Mouse (Mus musculus) thymus, postnatal 0 days (tissue): ENCODE measurements around the gene Clec4d. TPM values are rescaled to one million over a fixed set of nuclear protein-coding genes. Genes with fewer than 3 reads are reported as not detected.

Experiments
- DNase-seq: peaks from one replicate; pipeline ENCODE4 v3.0.0-alpha.2; 2015; ENCODE audit warnings: low spot score
- polyA plus RNA-seq: library from polyadenylated mRNA; unstranded; fragments of >200 nt; fragmentation: Nextera tagmentation; extraction: Ambion mirVana; gene quantifications from 2 replicates; pipeline ENCODE4 v1.2.1, GENCODE M21; 2015

The Clec4d gene
- polyA plus RNA-seq, 1 experiment from 2014 or later: 1.6 TPM

- no peak for DNase-seq
These were observed 46.1 kb downstream of the Clec4d start, which contains the start of gene Vmn2r19 for GRCm38 (mm10) chr6:123308033-123308432. Gene Vmn2r19 (plus strand): TSS chr6:123308333.

Other genes starting within 250 kb of the Clec4d start
- 0.38 and 0.72 TPM in 2 replicates for gene Clec4b1, start 212.1 kb upstream of the Clec4d start, polyA plus RNA-seq
- 8.8 and 9.5 TPM in 2 replicates for gene Clec4a2, start 155.7 kb upstream of the Clec4d start, polyA plus RNA-seq
- 0.12 and 0.18 TPM in 2 replicates for gene Clec4b2, start 89.2 kb upstream of the Clec4d start, polyA plus RNA-seq
- 39.2 and 42.2 TPM in 2 replicates for gene Clec4n, start 32.3 kb upstream of the Clec4d start, polyA plus RNA-seq
- 0.43 and 0.49 TPM in 2 replicates for gene Clec4e, start 27.8 kb downstream of the Clec4d start, polyA plus RNA-seq
- gene Vmn2r19, start 46.2 kb downstream of the Clec4d start, polyA plus RNA-seq: not detected in 2 replicates
- not detected in 2 replicates for gene Vmn2r20, start 156.0 kb downstream of the Clec4d start, polyA plus RNA-seq